Mouse (Mus musculus) mammary gland, adult 2 months (tissue): ENCODE results near the gene Erap1. TPM values are rescaled to one million over a fixed set of nuclear protein-coding genes. Genes with fewer than 3 reads are reported as not detected.

ENCODE experiments used
- polyA plus RNA-seq: library from polyadenylated mRNA; depleted of rRNA; stranded (reverse); fragments of >200 nt; gene quantifications from 2 replicates; pipeline ENCODE4 v1.2.3, GENCODE M21; 2012; ENCODE audit warnings: low replicate concordance; rRNA removed

Gene Erap1
- polyA plus RNA-seq: 9.5 and 31.4 TPM in 2 replicates

DNA sequence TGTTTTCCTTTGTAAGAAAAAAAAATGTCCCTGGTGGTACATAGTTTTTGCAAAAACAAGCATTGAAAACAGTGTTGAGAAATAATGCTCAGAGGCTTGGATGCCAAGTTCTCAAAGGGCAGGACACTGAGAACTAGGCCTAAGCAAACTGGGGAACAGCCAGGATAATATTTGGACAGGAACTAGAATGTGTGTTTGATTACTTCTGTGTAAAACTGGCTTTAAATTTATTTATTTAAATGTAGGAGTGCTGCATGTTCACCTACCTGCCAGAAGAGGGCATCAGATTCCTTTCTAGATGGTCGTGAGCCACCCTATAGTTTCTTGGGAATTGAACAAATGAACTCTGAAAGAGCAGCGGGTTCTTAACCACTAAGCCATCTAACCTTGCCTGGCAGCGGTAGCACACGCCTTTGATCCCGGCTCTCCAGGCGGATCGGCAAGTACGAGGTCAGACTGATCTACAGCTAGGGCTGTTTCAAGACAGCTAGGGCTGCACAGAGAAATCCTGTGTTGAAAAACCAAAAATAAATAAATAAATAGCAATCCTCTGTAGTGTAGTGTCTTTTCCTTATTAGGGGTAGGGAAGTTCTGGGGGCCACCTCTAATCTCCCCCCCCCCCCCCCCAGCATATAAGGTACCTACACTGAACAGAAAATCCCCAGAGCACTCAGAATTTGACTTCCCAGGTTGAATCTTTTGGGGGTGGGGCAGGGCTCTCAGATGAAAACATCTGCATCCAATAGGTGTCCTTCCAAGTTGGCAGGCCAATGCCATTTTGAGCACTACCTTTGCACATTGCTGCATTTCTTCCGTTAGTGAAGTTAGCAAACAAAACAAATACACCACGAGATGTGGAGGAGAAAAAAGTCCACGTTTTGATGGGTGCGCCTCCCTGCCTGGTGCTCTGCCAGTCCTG lies at the start of gene Erap1:
TSS of gene Erap1 (plus strand) at position 776 of the 919 bp plus-strand sequence.

Other genes starting within 250 kb of the Erap1 start
- gene Zfp72, start 248.7 kb upstream of the Erap1 start, polyA plus RNA-seq: 0.10 and 0.49 TPM in 2 replicates
- gene Ftl1-ps1, start 239.9 kb upstream of the Erap1 start, polyA plus RNA-seq: 30.7 and 42.0 TPM in 2 replicates
- 0.60 and 1.8 TPM in 2 replicates for gene Zfp825, start 145.6 kb upstream of the Erap1 start, polyA plus RNA-seq
- gene Cast, start 169.2 kb downstream of the Erap1 start, polyA plus RNA-seq: 6.2 and 14.7 TPM in 2 replicates